Mouse (Mus musculus) midbrain, embryonic 10.5 days (tissue): ENCODE measurements at regions not wholly inside any gene's neighbourhood (a gene's known extent, or its start where the extent isn't known, plus 50 kb on each side); places are given as distances from the start of the nearest gene placed in this dataset.

Experiments
- DNase-seq: peaks from one replicate; pipeline ENCODE4 v3.0.0-alpha.2; 2017; ENCODE audit warnings: low spot score
- H3K27ac ChIP-seq: fragments of 300-500 bp; sonication (generic); replicated peaks from 2 replicates; pipeline ENCODE4 v1.5.1; 2016; ENCODE audit warnings: mild to moderate bottlenecking
- H3K27me3 ChIP-seq: fragments of 300-500 bp; sonication (generic); 2 replicates; pipeline ENCODE4 v1.6.1; 2016; ENCODE audit warnings: low read depth, mild to moderate bottlenecking; ENCODE audit not compliant: poor library complexity, severe bottlenecking
- H3K36me3 ChIP-seq: fragments of 300-500 bp; sonication (generic); 2 replicates; pipeline ENCODE4 v1.6.1; 2016; ENCODE audit warnings: mild to moderate bottlenecking, moderate library complexity
- H3K4me1 ChIP-seq: fragments of 300-500 bp; sonication (generic); 2 replicates; pipeline ENCODE4 v1.6.1; 2016
- H3K4me3 ChIP-seq: fragments of 300-500 bp; sonication (generic); 2 replicates; pipeline ENCODE4 v1.5.1; 2016; ENCODE audit warnings: mild to moderate bottlenecking, moderate library complexity
- H3K9me3 ChIP-seq: fragments of 300-500 bp; sonication (generic); replicated peaks from 2 replicates; pipeline ENCODE4 v1.6.1; 2016; ENCODE audit warnings: mild to moderate bottlenecking
- WGBS: fragments of 180-500 bp; shearing (Covaris S2); methylation state at CpG from one replicate; pipeline ENCODE4 v1.1.7; 2016; 5-methylcytosine and 5-hydroxymethylcytosine counted together

- H3K4me3 ChIP-seq, result no peak overlapping the region
- DNase-seq, result no peak
- 79% methylated on average over 1 of the region's 1 CpGs for WGBS
Measured at GRCm38 (mm10) chr3:137193873-137194272, 147.0 kb upstream of the Emcn start.

GRCm38 (mm10) chr3:137211667-137212066, 129.2 kb upstream of the Emcn start:
- 80% methylated on average over 3 of the region's 3 CpGs for WGBS
- DNase-seq, result no peak
- no peaks in the 10 kb centered on the region for H3K36me3 ChIP-seq

More at GRCm38 (mm10) chr3:137193873-137194272, 147.0 kb upstream of the Emcn start:
- no peaks in the 10 kb centered on the region for H3K9me3 ChIP-seq
- no peaks in the 10 kb centered on the region for H3K27me3 ChIP-seq
- no peaks in the 10 kb centered on the region for H3K36me3 ChIP-seq
- H3K27ac ChIP-seq, result no peak overlapping the region
- 0 out of 2 replicates have a peak, but pooled peaks cover 4% of the 10 kb centered on the region for H3K4me1 ChIP-seq

GRCm38 (mm10) chr3:137216036-137216435, 124.8 kb upstream of the Emcn start:
- H3K9me3 ChIP-seq, result no peaks in the 10 kb centered on the region
- no peak for DNase-seq
- no peak overlapping the region for H3K27ac ChIP-seq
- 91% methylated on average over 1 of the region's 1 CpGs for WGBS
- H3K4me3 ChIP-seq, result no peak overlapping the region
- no peaks in the 10 kb centered on the region for H3K36me3 ChIP-seq
- 0 out of 2 replicates have a peak, but pooled peaks cover 3% of the 10 kb centered on the region for H3K4me1 ChIP-seq
- no peaks in the 10 kb centered on the region for H3K27me3 ChIP-seq

More at GRCm38 (mm10) chr3:137211667-137212066, 129.2 kb upstream of the Emcn start:
- Histone ChIP-seq H3K27me3 (no peaks in the 10 kb centered on the region), H3K9me3 (no peaks in the 10 kb centered on the region), H3K4me3 (no peak overlapping the region), H3K4me1 (0 out of 2 replicates have a peak, but pooled peaks cover 3% of the 10 kb centered on the region), H3K27ac (no peak overlapping the region)

GRCm38 (mm10) chr3:137217245-137217644, 123.6 kb upstream of the Emcn start:
- no peaks in the 10 kb centered on the region for H3K36me3 ChIP-seq
- H3K9me3 ChIP-seq, result no peaks in the 10 kb centered on the region
- no peaks in the 10 kb centered on the region for H3K4me1 ChIP-seq
- no peaks in the 10 kb centered on the region for H3K27me3 ChIP-seq
- no peak for DNase-seq
- no peak overlapping the region for H3K4me3 ChIP-seq
- no peak overlapping the region for H3K27ac ChIP-seq

GRCm38 (mm10) chr3:137217926-137218325, 122.9 kb upstream of the Emcn start:
- Histone ChIP-seq H3K4me3 (no peak overlapping the region), H3K36me3 (no peaks in the 10 kb centered on the region), H3K27ac (no peak overlapping the region), H3K9me3 (no peaks in the 10 kb centered on the region), H3K27me3 (no peaks in the 10 kb centered on the region), H3K4me1 (no peaks in the 10 kb centered on the region)
- DNase-seq, result no peak
- WGBS, result 94% methylated on average over 5 of the region's 5 CpGs

- no peaks in the 10 kb centered on the region for H3K9me3 ChIP-seq
- WGBS, result 95% methylated on average over 1 of the region's 1 CpGs
Measured at GRCm38 (mm10) chr3:137226151-137226550, 114.7 kb upstream of the Emcn start.

DNA sequence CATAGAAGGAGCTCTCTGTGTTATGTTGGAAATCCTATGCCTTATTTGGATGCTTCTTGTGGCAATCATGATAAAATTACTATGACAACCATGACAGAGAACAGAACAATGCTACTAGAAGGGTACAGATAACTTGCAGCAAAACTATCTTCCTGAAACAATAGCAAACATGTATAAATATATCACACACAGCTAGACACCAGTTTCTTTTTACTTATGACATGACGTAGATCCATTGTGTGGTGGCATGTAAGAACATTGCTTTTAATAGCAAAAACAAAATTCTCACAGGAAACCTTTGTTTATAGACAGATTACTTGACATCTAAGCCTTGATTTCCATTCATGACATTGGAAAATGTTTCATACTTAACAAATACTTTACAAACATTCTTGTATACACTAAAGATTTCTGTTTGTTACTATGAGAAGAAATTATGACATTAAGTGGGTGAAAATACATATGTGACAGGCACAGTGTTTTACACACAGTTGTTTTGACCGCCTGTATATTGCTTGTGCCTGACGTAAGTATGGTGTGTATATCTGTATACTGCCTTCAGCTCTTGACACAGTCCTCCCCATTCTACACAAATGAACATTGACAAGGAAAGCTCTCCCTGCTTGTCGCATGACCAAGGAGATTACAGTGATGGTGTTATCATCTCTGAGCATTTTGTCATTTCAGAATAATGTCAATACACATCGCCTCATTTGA, 113.6 kb upstream of the Emcn start:
- no peak overlapping the region for H3K4me3 ChIP-seq
- H3K4me1 ChIP-seq, result no peaks in the 10 kb centered on the region
- 93% methylated on average over 5 of the region's 5 CpGs for WGBS
- no peaks in the 10 kb centered on the region for H3K9me3 ChIP-seq
- no peaks in the 10 kb centered on the region for H3K27me3 ChIP-seq
- H3K36me3 ChIP-seq, result no peaks in the 10 kb centered on the region
- H3K27ac ChIP-seq, result no peak overlapping the region
- no peak for DNase-seq

More at GRCm38 (mm10) chr3:137226151-137226550, 114.7 kb upstream of the Emcn start:
- Histone ChIP-seq H3K36me3 (no peaks in the 10 kb centered on the region), H3K4me3 (no peak overlapping the region), H3K4me1 (no peaks in the 10 kb centered on the region), H3K27me3 (no peaks in the 10 kb centered on the region), H3K27ac (no peak overlapping the region)
- no peak for DNase-seq

DNA sequence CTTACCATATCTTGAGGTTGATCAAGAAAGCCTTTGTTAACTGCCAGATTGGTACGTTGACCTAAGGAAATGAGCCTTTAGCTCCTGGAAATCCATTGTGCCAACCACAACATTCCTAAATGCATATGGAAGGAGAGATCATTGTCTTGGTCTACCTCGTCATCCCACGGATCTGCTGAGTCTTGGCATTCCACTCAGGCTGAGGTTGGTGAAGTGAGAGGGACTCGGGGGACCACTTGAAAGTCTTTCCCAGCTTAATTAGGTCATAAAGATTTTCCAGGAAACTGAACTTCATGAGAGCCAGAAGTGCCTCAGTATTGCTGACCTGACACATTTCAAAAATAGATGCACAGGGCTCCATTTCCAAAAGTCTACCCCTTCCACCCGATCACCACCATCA, 112.5 kb upstream of the Emcn start:
- WGBS, result 85% methylated on average over 5 of the region's 5 CpGs
- Histone ChIP-seq H3K4me3 (no peak overlapping the region), H3K4me1 (no peaks in the 10 kb centered on the region), H3K36me3 (no peaks in the 10 kb centered on the region), H3K27me3 (no peaks in the 10 kb centered on the region), H3K9me3 (no peaks in the 10 kb centered on the region), H3K27ac (no peak overlapping the region)
- no peak for DNase-seq

DNA sequence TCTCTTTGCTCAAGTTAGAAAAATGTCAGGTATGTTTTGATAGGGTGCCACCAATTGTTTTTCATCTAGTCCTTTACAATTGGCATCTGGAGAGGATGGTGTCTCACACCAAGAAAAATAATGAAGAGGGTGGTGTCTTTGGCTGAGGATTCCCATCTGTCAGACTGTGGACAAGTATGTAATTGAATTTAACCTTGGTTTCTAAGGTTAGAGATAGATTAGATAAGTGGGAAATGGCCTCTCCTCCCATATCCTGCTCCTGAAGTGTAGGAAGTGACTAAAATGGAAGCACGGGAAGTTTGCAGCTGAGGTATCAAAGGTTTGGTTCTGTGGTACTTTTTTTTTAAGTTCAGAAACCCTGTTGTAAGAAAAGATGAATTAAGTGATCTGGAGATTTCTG, 98.0 kb upstream of the Emcn start:
- Histone ChIP-seq H3K27ac (no peak overlapping the region), H3K4me1 (0 out of 2 replicates have a peak, but pooled peaks cover 6% of the 10 kb centered on the region), H3K4me3 (no peak overlapping the region), H3K27me3 (no peaks in the 10 kb centered on the region), H3K9me3 (no peaks in the 10 kb centered on the region), H3K36me3 (no peaks in the 10 kb centered on the region)
- DNase-seq, result no peak
- 67% methylated on average over 1 of the region's 1 CpGs for WGBS

GRCm38 (mm10) chr3:137263907-137264306, 77.0 kb upstream of the Emcn start:
- no peaks in the 10 kb centered on the region for H3K27me3 ChIP-seq
- H3K27ac ChIP-seq, result no peak overlapping the region
- H3K36me3 ChIP-seq, result no peaks in the 10 kb centered on the region
- 89% methylated on average over 4 of the region's 4 CpGs for WGBS
- H3K9me3 ChIP-seq, result no peaks in the 10 kb centered on the region
- no peak for DNase-seq
- no peaks in the 10 kb centered on the region for H3K4me1 ChIP-seq
- no peak overlapping the region for H3K4me3 ChIP-seq

DNA sequence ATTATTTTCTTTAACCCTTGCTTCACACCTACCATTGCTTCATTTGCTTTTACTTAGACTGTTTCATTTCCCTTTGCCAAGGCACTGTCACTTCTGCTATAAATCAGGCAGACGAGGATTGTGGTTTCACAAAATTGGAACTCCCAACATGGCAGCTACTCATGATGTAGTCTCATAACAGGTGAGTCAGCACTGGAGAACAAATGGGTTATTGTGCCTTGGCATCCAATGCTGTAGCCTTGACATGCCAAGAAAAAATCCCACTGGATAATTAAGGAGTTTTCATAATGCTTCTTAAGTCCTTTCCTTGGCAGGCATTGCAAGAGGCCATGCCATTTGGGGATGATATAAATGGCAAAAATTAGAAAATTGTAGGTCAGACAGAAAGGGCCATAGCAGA, 73.1 kb upstream of the Emcn start:
- DNase-seq, result no peak
- H3K4me1 ChIP-seq, result no peaks in the 10 kb centered on the region
- H3K27ac ChIP-seq, result no peak overlapping the region
- H3K4me3 ChIP-seq, result no peak overlapping the region
- H3K36me3 ChIP-seq, result no peaks in the 10 kb centered on the region
- H3K9me3 ChIP-seq, result no peaks in the 10 kb centered on the region
- 84% methylated on average over 1 of the region's 1 CpGs for WGBS
- H3K27me3 ChIP-seq, result no peaks in the 10 kb centered on the region

- no peaks in the 10 kb centered on the region for H3K36me3 ChIP-seq
- no peaks in the 10 kb centered on the region for H3K27me3 ChIP-seq
- no peaks in the 10 kb centered on the region for H3K9me3 ChIP-seq
- no peaks in the 10 kb centered on the region for H3K4me1 ChIP-seq
- DNase-seq, result no peak
- H3K27ac ChIP-seq, result no peak overlapping the region
- no peak overlapping the region for H3K4me3 ChIP-seq
- WGBS, result 79% methylated on average over 8 of the region's 8 CpGs
Measured at GRCm38 (mm10) chr3:137275444-137275843, 65.4 kb upstream of the Emcn start.

GRCm38 (mm10) chr3:137279284-137279683, 61.6 kb upstream of the Emcn start:
- Histone ChIP-seq H3K27ac (no peak overlapping the region), H3K36me3 (no peaks in the 10 kb centered on the region), H3K4me3 (no peak overlapping the region), H3K4me1 (no peaks in the 10 kb centered on the region), H3K9me3 (no peaks in the 10 kb centered on the region), H3K27me3 (no peaks in the 10 kb centered on the region)
- no peak for DNase-seq
- 80% methylated on average over 1 of the region's 1 CpGs for WGBS
